Mouse (Mus musculus) midbrain, embryonic 14.5 days (tissue): ENCODE data around the gene Cdkal1. TPM values are rescaled to one million over a fixed set of nuclear protein-coding genes. Genes with fewer than 3 reads are reported as not detected.

Experiments
- ATAC-seq: fragments of 200-750 bp; cut with Nextera tagmentation; 2 replicates; pipeline ENCODE4 v1.8.0; 2017; ENCODE audit warnings: moderate number of reproducible peaks, moderate library complexity; ENCODE audit not compliant: low FRiP score, low TSS enrichment
- DNase-seq: peaks from one replicate; pipeline ENCODE4 v3.0.0-alpha.2; 2015
- H3K27ac ChIP-seq: fragments of 300-500 bp; sonication (generic); replicated peaks from 2 replicates; pipeline ENCODE4 v1.5.1; 2014; ENCODE audit warnings: mild to moderate bottlenecking, low read depth, low read length, moderate library complexity
- H3K27me3 ChIP-seq: fragments of 300-500 bp; sonication (generic); 2 replicates; pipeline ENCODE4 v1.6.1; 2014; ENCODE audit warnings: low read length, control low read depth, mixed read lengths; ENCODE audit not compliant: control insufficient read depth, insufficient read depth
- H3K36me3 ChIP-seq: fragments of 300-500 bp; sonication (generic); 2 replicates; pipeline ENCODE4 v1.6.1; 2014; ENCODE audit warnings: low read length, control low read depth; ENCODE audit not compliant: control insufficient read depth, insufficient read depth
- H3K4me1 ChIP-seq: fragments of 300-500 bp; sonication (generic); 2 replicates; pipeline ENCODE4 v1.6.1; 2014; ENCODE audit warnings: mild to moderate bottlenecking, antibody characterized with exemption, low read length, control low read depth; ENCODE audit not compliant: control insufficient read depth, insufficient read depth
- H3K4me2 ChIP-seq: fragments of 300-500 bp; sonication (generic); 2 replicates; pipeline ENCODE4 v1.6.1; 2014; ENCODE audit warnings: mild to moderate bottlenecking, low read length, moderate library complexity
- H3K4me3 ChIP-seq: fragments of 300-500 bp; sonication (generic); replicated peaks from 2 replicates; pipeline ENCODE4 v1.5.1; 2014; ENCODE audit warnings: low read depth, low read length
- H3K9ac ChIP-seq: fragments of 300-500 bp; sonication (generic); replicated peaks from 2 replicates; pipeline ENCODE4 v1.6.1; 2014; ENCODE audit warnings: mild to moderate bottlenecking, low read length, moderate library complexity
- H3K9me3 ChIP-seq: fragments of 300-500 bp; sonication (generic); 2 replicates; pipeline ENCODE4 v1.6.1; 2016; ENCODE audit warnings: low read length, control low read depth, mixed read lengths; ENCODE audit not compliant: control insufficient read depth
- WGBS: fragments of 180-500 bp; shearing (Covaris S2); extraction: QIAGEN DNeasy Blood & Tissue Kit; methylation state at CpG from one replicate; pipeline ENCODE4 v1.1.7; 2014; 5-methylcytosine and 5-hydroxymethylcytosine counted together
- polyA plus RNA-seq: library from polyadenylated mRNA; unstranded; fragments of >200 nt; fragmentation: Nextera tagmentation; extraction: Ambion mirVana; gene quantifications from 2 replicates; pipeline ENCODE4 v1.2.1, GENCODE M21; 2014

The Cdkal1 gene
- polyA plus RNA-seq, 1 experiment from 2014 or later = 23.5 TPM

DNA sequence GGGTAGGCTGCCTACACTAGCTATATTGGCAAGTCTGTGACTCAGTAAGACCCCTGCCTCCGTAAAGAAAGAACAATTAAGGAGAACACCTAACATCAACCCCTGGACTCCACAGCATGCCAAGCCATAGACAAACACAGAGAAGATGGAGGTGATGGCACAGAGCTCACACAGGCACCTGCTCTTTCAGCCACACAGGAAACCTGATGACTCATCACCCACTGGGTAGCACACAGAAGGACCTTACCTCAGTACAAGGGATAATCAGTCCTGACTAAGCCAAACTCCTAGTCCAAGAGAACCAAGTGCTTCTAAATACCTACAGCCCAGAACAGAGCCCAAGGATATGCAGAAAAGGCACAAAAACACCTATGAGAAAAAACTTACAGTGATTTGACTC lies 50.2 kb downstream of the Cdkal1 start:
- H3K4me3 ChIP-seq = no peak overlapping the region
- H3K4me2 ChIP-seq = no peak overlapping the region
- H3K9ac ChIP-seq = no peak overlapping the region
- no peaks in the 10 kb centered on the region for H3K9me3 ChIP-seq
- no peaks in the 10 kb centered on the region for H3K27me3 ChIP-seq
- H3K27ac ChIP-seq = no peak overlapping the region
- DNase-seq = no peak
- no peaks in the 10 kb centered on the region for H3K36me3 ChIP-seq
- WGBS = 96% methylated on average over 1 of the region's 1 CpGs
- no peaks in the 10 kb centered on the region for H3K4me1 ChIP-seq
- ATAC-seq = no peak

DNA sequence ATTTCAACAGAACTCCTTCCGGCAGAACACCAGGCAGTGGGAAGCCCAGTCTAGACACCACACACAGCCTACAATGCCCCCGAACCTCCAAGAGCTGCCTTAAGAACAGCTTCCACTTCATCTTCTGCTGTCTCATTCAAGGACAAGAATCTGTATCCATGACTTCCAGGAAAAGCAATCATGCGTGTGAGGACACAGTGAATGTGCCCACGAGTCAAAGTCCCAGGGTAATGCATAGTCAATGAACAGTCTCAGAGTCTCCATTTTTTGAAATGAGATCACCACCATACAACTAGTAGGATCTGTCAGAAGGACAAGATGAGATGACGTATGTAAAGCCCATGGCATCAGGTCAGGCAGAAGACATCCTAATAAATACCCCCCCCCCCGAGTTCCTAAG lies 51.4 kb downstream of the Cdkal1 start:
- no peak overlapping the region for H3K27ac ChIP-seq
- no peaks in the 10 kb centered on the region for H3K9me3 ChIP-seq
- no peaks in the 10 kb centered on the region for H3K4me1 ChIP-seq
- ATAC-seq (no peak), DNase-seq (no peak)
- H3K36me3 ChIP-seq = no peaks in the 10 kb centered on the region
- H3K27me3 ChIP-seq = no peaks in the 10 kb centered on the region
- H3K4me3 ChIP-seq = no peak overlapping the region
- 64% methylated on average over 6 of the region's 6 CpGs for WGBS
- H3K9ac ChIP-seq = no peak overlapping the region
- no peak overlapping the region for H3K4me2 ChIP-seq

DNA sequence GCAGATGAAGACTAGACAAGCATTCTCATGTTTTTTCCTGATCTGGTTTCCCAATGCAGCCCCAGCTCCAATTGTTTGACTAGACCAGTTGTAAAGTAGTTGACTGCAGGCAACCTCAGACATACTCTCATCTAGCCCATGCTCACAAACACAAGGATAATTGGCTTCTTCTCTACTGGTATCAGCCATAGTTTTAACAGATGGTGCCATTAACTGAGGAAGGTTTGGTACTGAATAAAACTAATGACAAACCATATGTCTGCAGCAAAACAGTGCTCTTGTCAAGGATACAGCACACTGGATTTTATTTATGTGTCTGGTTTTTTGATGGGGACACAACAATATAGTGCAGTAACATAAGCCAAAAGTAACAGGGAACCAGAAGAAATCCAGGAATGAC lies 52.8 kb downstream of the Cdkal1 start:
- no peak for ATAC-seq
- H3K4me2 ChIP-seq = no peak overlapping the region
- H3K27me3 ChIP-seq = no peaks in the 10 kb centered on the region
- H3K4me3 ChIP-seq = no peak overlapping the region
- no peak for DNase-seq
- H3K9ac ChIP-seq = no peak overlapping the region
- H3K4me1 ChIP-seq = no peaks in the 10 kb centered on the region
- H3K36me3 ChIP-seq = no peaks in the 10 kb centered on the region
- no peaks in the 10 kb centered on the region for H3K9me3 ChIP-seq
- no peak overlapping the region for H3K27ac ChIP-seq

DNA sequence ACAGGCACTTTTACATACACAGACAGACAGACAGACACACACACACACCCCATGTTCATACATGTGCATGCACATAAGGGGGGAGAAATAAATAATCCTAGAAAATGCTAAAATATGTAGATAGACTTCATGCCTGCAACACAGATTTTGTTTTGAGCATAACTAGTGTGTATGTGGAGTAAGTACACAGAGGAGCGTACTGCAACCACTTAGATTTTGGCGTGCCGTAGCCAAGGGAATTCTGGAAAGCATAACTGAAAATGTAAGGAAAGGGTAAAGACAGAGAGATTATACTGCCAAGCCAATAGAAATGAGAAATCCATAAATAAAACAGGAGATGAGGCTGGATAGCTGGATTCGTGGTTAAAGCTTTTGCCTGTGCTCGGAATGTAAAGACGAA lies 55.4 kb downstream of the Cdkal1 start:
- H3K9me3 ChIP-seq = no peaks in the 10 kb centered on the region
- DNase-seq (no peak), ATAC-seq (no peak)
- no peak overlapping the region for H3K4me3 ChIP-seq
- no peaks in the 10 kb centered on the region for H3K4me1 ChIP-seq
- no peak overlapping the region for H3K4me2 ChIP-seq
- no peak overlapping the region for H3K9ac ChIP-seq
- WGBS = 86% methylated on average over 6 of the region's 6 CpGs
- no peaks in the 10 kb centered on the region for H3K27me3 ChIP-seq
- no peak overlapping the region for H3K27ac ChIP-seq
- no peaks in the 10 kb centered on the region for H3K36me3 ChIP-seq

DNA sequence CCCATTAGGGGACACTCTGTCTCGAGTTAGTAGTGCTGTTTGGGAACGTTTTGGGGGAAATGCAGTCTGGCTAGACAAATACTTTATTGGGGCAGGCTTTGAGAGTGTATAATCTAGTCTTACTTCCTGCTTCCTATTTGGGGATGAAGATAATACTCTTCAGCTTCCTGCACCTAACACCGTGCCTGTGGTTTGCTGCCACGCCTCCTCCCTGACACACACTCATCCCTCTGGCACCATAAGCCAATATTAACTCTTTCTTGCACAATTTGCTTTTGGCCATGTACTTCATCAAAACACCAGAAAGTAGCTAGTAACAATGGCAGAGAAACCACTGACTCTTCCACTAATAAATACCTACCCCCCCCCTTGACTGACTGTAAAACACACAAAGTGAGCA lies 63.4 kb downstream of the Cdkal1 start:
- Histone ChIP-seq H3K9me3 (no peaks in the 10 kb centered on the region), H3K36me3 (no peaks in the 10 kb centered on the region), H3K4me1 (no peaks in the 10 kb centered on the region), H3K4me3 (no peak overlapping the region), H3K27ac (no peak overlapping the region), H3K4me2 (no peak overlapping the region), H3K9ac (no peak overlapping the region), H3K27me3 (no peaks in the 10 kb centered on the region)
- no peak for ATAC-seq
- no peak for DNase-seq
- 68% methylated on average over 4 of the region's 4 CpGs for WGBS

DNA sequence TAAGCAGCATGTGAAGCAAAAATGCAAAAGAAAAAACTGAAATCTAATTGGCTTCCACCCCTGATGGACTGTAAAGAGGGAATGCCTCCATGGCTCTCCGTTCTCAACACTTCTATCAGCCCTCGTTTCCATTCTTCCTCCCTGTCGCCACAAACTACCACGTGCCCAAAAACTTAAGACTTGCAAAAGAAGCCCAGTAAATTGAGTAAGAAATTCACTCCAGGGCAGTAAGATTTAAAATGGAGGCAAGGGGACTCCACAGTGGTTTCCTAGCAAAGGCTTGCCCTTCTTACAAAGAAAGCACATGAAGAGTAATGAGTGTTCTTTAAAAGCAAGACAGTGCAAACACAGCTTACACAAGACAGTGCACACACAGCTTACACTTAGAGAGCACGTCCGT lies 64.0 kb downstream of the Cdkal1 start:
- H3K27me3 ChIP-seq = no peaks in the 10 kb centered on the region
- WGBS = 86% methylated on average over 6 of the region's 6 CpGs
- H3K4me2 ChIP-seq = no peak overlapping the region
- no peaks in the 10 kb centered on the region for H3K36me3 ChIP-seq
- H3K4me1 ChIP-seq = no peaks in the 10 kb centered on the region
- DNase-seq = no peak
- H3K9me3 ChIP-seq = no peaks in the 10 kb centered on the region
- H3K27ac ChIP-seq = no peak overlapping the region
- no peak overlapping the region for H3K4me3 ChIP-seq
- ATAC-seq = no peak
- H3K9ac ChIP-seq = no peak overlapping the region

DNA sequence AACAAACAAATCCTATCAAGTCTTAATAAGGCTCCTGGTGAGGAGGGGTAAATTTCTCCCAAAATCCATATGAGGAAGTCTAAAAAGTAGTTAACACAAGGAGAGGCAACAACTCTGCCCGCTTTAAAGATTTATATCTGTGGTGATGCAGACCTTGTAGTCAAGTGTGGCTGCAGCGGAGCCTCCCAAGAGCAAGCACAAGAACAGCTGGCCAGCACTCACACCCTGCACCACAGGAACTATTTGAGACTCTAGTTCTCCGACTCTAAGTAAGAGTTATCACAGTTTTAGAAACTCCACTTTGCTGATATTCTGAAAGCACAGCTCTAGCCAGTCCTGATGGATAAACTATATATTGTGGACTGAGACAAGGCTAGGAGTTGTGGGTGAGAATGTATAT lies 68.5 kb downstream of the Cdkal1 start:
- H3K9me3 ChIP-seq = no peaks in the 10 kb centered on the region
- H3K27me3 ChIP-seq = no peaks in the 10 kb centered on the region
- no peak overlapping the region for H3K4me2 ChIP-seq
- H3K4me1 ChIP-seq = no peaks in the 10 kb centered on the region
- no peak overlapping the region for H3K9ac ChIP-seq
- H3K36me3 ChIP-seq = no peaks in the 10 kb centered on the region
- DNase-seq (no peak), ATAC-seq (no peak)
- H3K27ac ChIP-seq = no peak overlapping the region
- 88% methylated on average over 3 of the region's 3 CpGs for WGBS
- H3K4me3 ChIP-seq = no peak overlapping the region

DNA sequence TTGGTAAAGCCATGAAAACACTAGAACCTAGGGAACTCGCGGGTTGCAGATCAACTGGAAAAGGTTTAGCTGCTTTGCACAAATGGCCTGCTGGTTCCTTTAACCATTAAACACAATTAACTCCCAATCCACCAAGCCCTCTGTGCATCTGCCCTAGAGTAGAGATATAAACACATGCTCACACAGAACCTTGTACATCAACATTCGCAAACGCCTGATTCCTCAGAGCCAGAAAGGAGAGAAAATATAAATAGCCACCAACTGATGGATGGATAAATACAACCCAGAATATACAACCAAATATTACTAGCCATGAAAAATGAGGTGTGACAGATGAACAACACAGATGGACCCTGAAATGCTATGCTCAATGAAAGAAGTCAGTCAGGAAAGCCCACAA lies 70.6 kb downstream of the Cdkal1 start:
- WGBS = 95% methylated on average over 4 of the region's 4 CpGs
- Histone ChIP-seq H3K9ac (no peak overlapping the region), H3K4me3 (no peak overlapping the region), H3K9me3 (no peaks in the 10 kb centered on the region), H3K27ac (no peak overlapping the region), H3K27me3 (no peaks in the 10 kb centered on the region), H3K4me2 (no peak overlapping the region), H3K36me3 (no peaks in the 10 kb centered on the region), H3K4me1 (no peaks in the 10 kb centered on the region)
- no peak for ATAC-seq
- no peak for DNase-seq

DNA sequence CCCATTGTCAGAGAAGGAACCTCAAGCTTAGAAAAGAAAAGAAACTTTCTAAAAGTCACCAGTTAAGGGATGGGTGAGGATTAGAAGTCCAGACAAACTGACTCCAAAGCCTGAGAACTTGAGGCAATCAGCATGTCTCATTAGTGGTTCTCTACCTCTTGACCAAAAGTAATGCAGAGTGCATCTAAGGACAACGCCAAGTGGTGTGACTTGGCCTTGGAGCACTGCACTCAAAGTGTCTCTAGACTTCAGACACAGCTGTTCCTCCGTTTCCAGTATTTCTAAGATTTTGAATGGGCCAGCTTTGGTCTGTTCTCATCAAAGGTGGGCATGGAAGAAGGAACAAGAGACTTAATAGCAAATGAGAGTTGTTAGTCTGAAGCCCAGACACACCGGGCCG lies 74.1 kb downstream of the Cdkal1 start:
- Histone ChIP-seq H3K4me1 (no peaks in the 10 kb centered on the region), H3K27me3 (no peaks in the 10 kb centered on the region), H3K9ac (no peak overlapping the region), H3K27ac (no peak overlapping the region), H3K4me2 (no peak overlapping the region), H3K9me3 (no peaks in the 10 kb centered on the region), H3K36me3 (no peaks in the 10 kb centered on the region), H3K4me3 (no peak overlapping the region)
- WGBS = 91% methylated on average over 4 of the region's 4 CpGs
- ATAC-seq = no peak
- DNase-seq = no peak
